ENCODE assay signal across 14 mouse cellular contexts in genomic region chr11:94146733-94147485, GRCm38 (mm10).
"Had no signal": no experiment of that assay in that cellular context is flagged by ENCODE, and none has a peak within 500 bp of the region (broad histone marks: within the 10 kb centered on the region; RNA-seq: fewer than 3 reads in every experiment).

No protein-coding gene starts in this region.

- H3K4me3 ChIP-seq: limb, embryonic 15.5 days; liver, embryonic 12.5 days; midbrain, embryonic 10.5 days; neural tube, embryonic 13.5 days; stomach, embryonic 15.5 days had no signal

- H3K9ac ChIP-seq: limb, embryonic 15.5 days; liver, embryonic 12.5 days; lung, embryonic 14.5 days; neural tube, embryonic 13.5 days; stomach, embryonic 15.5 days had no signal

- DNase-seq: kidney, postnatal 36 days; lung, embryonic 14.5 days; lung, postnatal 10 days; lung, postnatal 4 days; midbrain, embryonic 14.5 days; retina, postnatal 1 day; thymus, adult 2 months; thymus, postnatal 25 days had no signal

- H3K9me3 ChIP-seq: limb, embryonic 15.5 days; liver, embryonic 12.5 days; midbrain, embryonic 10.5 days; neural tube, embryonic 13.5 days; stomach, embryonic 15.5 days had no signal

- H3K36me3 ChIP-seq: limb, embryonic 15.5 days; liver, embryonic 12.5 days; midbrain, embryonic 10.5 days; neural tube, embryonic 13.5 days; stomach, embryonic 15.5 days had no signal

- H3K27me3 ChIP-seq: limb, embryonic 15.5 days; neural tube, embryonic 13.5 days; stomach, embryonic 15.5 days had no signal

- ATAC-seq: liver, embryonic 12.5 days had no signal

- H3K27ac ChIP-seq: kidney, postnatal 0 days; limb, embryonic 15.5 days; liver, embryonic 12.5 days; midbrain, embryonic 10.5 days; stomach, embryonic 15.5 days had no signal

- H3K4me2 ChIP-seq: limb, embryonic 15.5 days; liver, embryonic 12.5 days; lung, embryonic 14.5 days; neural tube, embryonic 13.5 days; stomach, embryonic 15.5 days had no signal
